32 mouse cellular contexts compared by ENCODE assay signal in genomic region chr1:142894145-142894544, GRCm38 (mm10).
DNase-seq lines count a peak whose midpoint lies in the region; ATAC-seq and TF ChIP-seq lines count a peak whose summit lies in the region.
"Had no signal": no experiment of that assay in that cellular context is flagged by ENCODE, and none has a peak within 500 bp of the region (broad histone marks: within the 10 kb centered on the region; RNA-seq: fewer than 3 reads in every experiment).

No protein-coding gene starts in this region.

- intact Hi-C loops in gastrocnemius, adult 2 months (cut with DNase I), result no loop called here
- intact Hi-C loops in gastrocnemius, postnatal 36 days (cut with DNase I), result no loop called here

- no peak for DNase-seq in gastrocnemius, adult 2 months
- DNase-seq in gastrocnemius, postnatal 36 days, result no peak
- peak; percentile 0 to 2 for DNase-seq in B cell, adult 2 months
- peak; percentile 23 for DNase-seq in c-Kit-positive CD71-negative TER-119-negative erythroid progenitor cells, embryonic 14.5 days (ENCODE audit: low read depth)
- no peak for DNase-seq in liver
- DNase-seq in testis, postnatal 14 days (ENCODE audit: low spot score), result no peak
- DNase-seq: adrenal gland, adult 8-10 months; cerebellum, adult 11 months; cerebellum, adult 9-11 months; forebrain, postnatal 0 days; gastrocnemius, postnatal 10 days; heart, adult 11 months; kidney, adult 8-10 months; kidney, postnatal 14 days; liver, postnatal 0 days; lung, postnatal 10 days; thymus, adult 2 months; thymus, postnatal 36 days had no signal

- H3K27me3 ChIP-seq in kidney, embryonic 14.5 days (ENCODE audit: control insufficient read depth, insufficient read depth, low read length), result no peaks in the 10 kb centered on the region
- H3K27me3 ChIP-seq: forebrain, embryonic 12.5 days; heart, embryonic 15.5 days; hindbrain, embryonic 12.5 days; limb, embryonic 13.5 days; liver, embryonic 12.5 days; megakaryocyte, embryonic 14.5 days; midbrain, embryonic 12.5 days; neural tube, embryonic 13.5 days had no signal

- peak; percentile 98 for ATAC-seq in megakaryocyte progenitor cell, adult 5-6 weeks (replicated peaks; ENCODE audit: poor library complexity)
- no peak for ATAC-seq in kidney, embryonic 14.5 days (ENCODE audit: low FRiP score, low TSS enrichment)
- ATAC-seq: CD4-positive, CD25-positive, alpha-beta regulatory T cell, adult 4 months; forebrain, postnatal 0 days; intestine, embryonic 16.5 days; liver, embryonic 12.5 days; liver, postnatal 0 days had no signal

- no peak overlapping the region for H3K4me3 ChIP-seq in gastrocnemius, adult 2 months
- H3K4me3 ChIP-seq in kidney, embryonic 14.5 days (ENCODE audit: low read length), result no peak overlapping the region
- H3K4me3 ChIP-seq: forebrain, embryonic 12.5 days; heart, embryonic 10.5 days; heart, embryonic 15.5 days; hindbrain, embryonic 12.5 days; left cerebral cortex, adult 2 months; limb, embryonic 13.5 days; liver, embryonic 12.5 days; megakaryocyte, embryonic 14.5 days; midbrain, embryonic 12.5 days; neural tube, embryonic 13.5 days had no signal

- H3K9ac ChIP-seq in kidney, embryonic 14.5 days (ENCODE audit: low read depth, low read length), result no peak overlapping the region
- H3K9ac ChIP-seq: forebrain, embryonic 12.5 days; forebrain, postnatal 0 days; heart, embryonic 15.5 days; hindbrain, embryonic 12.5 days; limb, embryonic 13.5 days; liver, embryonic 12.5 days; liver, postnatal 0 days; midbrain, embryonic 12.5 days; neural tube, embryonic 13.5 days had no signal

- H3K4me1 ChIP-seq in kidney, embryonic 14.5 days (ENCODE audit: control insufficient read depth, insufficient read depth, low read length), result no peaks in the 10 kb centered on the region
- H3K4me1 ChIP-seq: forebrain, embryonic 12.5 days; heart, embryonic 10.5 days; heart, embryonic 15.5 days; hindbrain, embryonic 12.5 days; limb, embryonic 13.5 days; liver, embryonic 12.5 days; midbrain, embryonic 12.5 days; neural tube, embryonic 13.5 days had no signal

- peak overlapping the region; percentile 71 for H3K27ac ChIP-seq in gastrocnemius, adult 2 months
- no peak overlapping the region for H3K27ac ChIP-seq in kidney, embryonic 14.5 days (ENCODE audit: low read depth, low read length)
- H3K27ac ChIP-seq: forebrain, embryonic 12.5 days; heart, embryonic 10.5 days; hindbrain, embryonic 12.5 days; left cerebral cortex, adult 2 months; limb, embryonic 13.5 days; liver, embryonic 12.5 days; midbrain, embryonic 12.5 days; neural tube, embryonic 13.5 days had no signal

- H3K9me3 ChIP-seq in kidney, embryonic 14.5 days (ENCODE audit: control insufficient read depth, low read length), result no peaks in the 10 kb centered on the region
- H3K9me3 ChIP-seq: forebrain, embryonic 12.5 days; heart, embryonic 10.5 days; heart, embryonic 15.5 days; hindbrain, embryonic 12.5 days; limb, embryonic 13.5 days; liver, embryonic 12.5 days; megakaryocyte, embryonic 14.5 days; midbrain, embryonic 12.5 days; neural tube, embryonic 13.5 days had no signal

- no peaks in the 10 kb centered on the region for H3K36me3 ChIP-seq in kidney, embryonic 14.5 days (ENCODE audit: control insufficient read depth, insufficient read depth, low read length)
- H3K36me3 ChIP-seq: forebrain, embryonic 12.5 days; heart, embryonic 10.5 days; heart, embryonic 15.5 days; hindbrain, embryonic 12.5 days; limb, embryonic 13.5 days; liver, embryonic 12.5 days; midbrain, embryonic 12.5 days; neural tube, embryonic 13.5 days had no signal

- no peak overlapping the region for H3K4me2 ChIP-seq in kidney, embryonic 14.5 days (replicated peaks; ENCODE audit: low read depth, low read length)
- H3K4me2 ChIP-seq: forebrain, embryonic 12.5 days; heart, embryonic 15.5 days; hindbrain, embryonic 12.5 days; limb, embryonic 13.5 days; liver, embryonic 12.5 days; midbrain, embryonic 12.5 days; neural tube, embryonic 13.5 days had no signal

- TF ChIP-seq CTCF in gastrocnemius, adult 2 months (IDR thresholded peaks at IDR 0.05), result no peak

Comparison
In these comparisons a context has a peak if more than half of its experiments do, and no peak if none do; other contexts are left out.
1. DNase-seq: peak in B cell, adult 2 months (2 of 2) and c-Kit-positive CD71-negative TER-119-negative erythroid progenitor cells, embryonic 14.5 days (single experiment); none in gastrocnemius, adult 2 months (single experiment), gastrocnemius, postnatal 36 days (0 of 2), liver (single experiment) and testis, postnatal 14 days (single experiment).